Mouse (Mus musculus): Measurements from ENCODE around the gene Fam216b.

DNA sequence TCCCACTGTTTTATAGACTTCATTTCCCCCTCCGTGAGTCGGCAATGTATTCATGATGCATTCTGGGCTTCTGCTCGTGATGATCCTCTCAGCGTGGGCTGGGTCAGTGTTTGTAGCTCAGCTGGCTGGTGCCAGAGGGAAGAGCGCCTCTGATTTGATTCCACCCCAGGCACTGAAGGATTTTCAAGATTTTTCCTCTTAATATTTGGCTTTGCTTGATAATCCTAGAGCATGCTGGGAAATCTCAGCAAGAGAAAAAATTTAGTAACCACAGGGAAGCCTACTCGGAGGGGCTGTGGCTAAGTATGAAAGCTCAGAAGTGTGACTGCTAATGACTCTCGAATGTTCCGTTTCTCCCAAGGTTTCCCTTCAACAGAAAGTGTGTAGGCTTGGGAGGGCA, 49.9 kb downstream of the Fam216b start:
- no peak for TF ChIP-seq CTCF (conservative IDR thresholded peaks at IDR 0.05; ENCODE audit: low read length)
- TF ChIP-seq NANOG (IDR thresholded peaks at IDR 0.05; ENCODE audit: borderline replicate concordance, low read length): no peak
- TF ChIP-seq POU5F1 (IDR thresholded peaks at IDR 0.05; ENCODE audit: borderline replicate concordance, low read length): no peak

Data from E14TG2a.4 (cell line).